In the genomic region with DNA sequence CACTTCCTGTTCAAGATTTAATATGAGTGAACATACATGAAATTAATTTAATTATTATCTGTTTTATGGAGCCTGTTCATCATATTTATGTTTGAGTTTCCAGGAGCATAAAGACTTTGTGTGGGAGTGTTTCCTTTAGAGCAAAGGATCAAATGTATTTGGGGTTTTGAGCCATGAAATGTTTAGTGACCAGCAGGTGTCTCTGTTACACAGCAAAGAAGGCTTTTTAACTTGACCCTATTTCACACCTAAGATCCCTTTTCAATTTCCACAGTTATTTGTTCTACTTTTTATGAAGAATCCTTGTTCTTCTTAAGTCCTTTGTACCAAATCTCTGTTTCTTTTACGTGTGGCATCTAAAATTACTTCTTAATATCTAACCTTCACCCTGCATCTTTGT, we compare ENCODE assay signal across 9 mouse cellular contexts. TPM values are rescaled to one million over a fixed set of nuclear protein-coding genes. Genes with fewer than 3 reads are reported as not detected.
A peak's percentile ranks its signal among the peaks of the same experiment; 100 is the strongest.
DNase-seq lines count a peak whose midpoint lies in the region; ATAC-seq and TF ChIP-seq lines count a peak whose summit lies in the region.
"Had no signal": no experiment of that assay in that cellular context is flagged by ENCODE, and none has a peak within 500 bp of the region (broad histone marks: within the 10 kb centered on the region; RNA-seq: fewer than 3 reads in every experiment).

No protein-coding gene starts in this region.

- ATAC-seq in intestine, postnatal 0 days: no peak
- no peak for ATAC-seq in intestine, embryonic 15.5 days
- ATAC-seq in midbrain, embryonic 15.5 days (replicated peaks): no peak

- TF ChIP-seq CTCF in intestine, postnatal 0 days (IDR thresholded peaks at IDR 0.05; ENCODE audit: low read depth): peak; percentile 79

- no peaks in the 10 kb centered on the region for H3K9me3 ChIP-seq in intestine, postnatal 0 days (ENCODE audit: control insufficient read depth)
- H3K9me3 ChIP-seq in intestine, embryonic 15.5 days: no peaks in the 10 kb centered on the region
- H3K9me3 ChIP-seq in midbrain, embryonic 15.5 days: no peaks in the 10 kb centered on the region

- H3K9ac ChIP-seq in intestine, postnatal 0 days (ENCODE audit: low read depth, low read length): no peak overlapping the region
- H3K9ac ChIP-seq in intestine, embryonic 15.5 days: no peak overlapping the region
- no peak overlapping the region for H3K9ac ChIP-seq in midbrain, embryonic 15.5 days

- no peaks in the 10 kb centered on the region for H3K4me1 ChIP-seq in intestine, postnatal 0 days (replicated peaks; ENCODE audit: control insufficient read depth, insufficient read depth, low read length)
- H3K4me1 ChIP-seq in intestine, embryonic 15.5 days (replicated peaks): no peaks in the 10 kb centered on the region
- no peaks in the 10 kb centered on the region for H3K4me1 ChIP-seq in midbrain, embryonic 15.5 days

- DNase-seq in B cell, adult 2 months: peak; percentile 18 to 21
- peak; percentile 33 for DNase-seq in NIH3T3 (ENCODE audit: low read depth)
- peak; percentile 20 for DNase-seq in hindlimb bud, embryonic 11.5 days (ENCODE audit: extremely low spot score, low read depth, low spot score)
- DNase-seq in urinary bladder, postnatal 36 days (ENCODE audit: low spot score in 2 of 2): no peak
- DNase-seq in urinary bladder, adult 18-20 months (ENCODE audit: low spot score in 2 of 2): no peak
- DNase-seq: kidney, adult 18-20 months had no signal

- H3K4me3 ChIP-seq in intestine, postnatal 0 days (ENCODE audit: low read depth, low read length): no peak overlapping the region
- no peak overlapping the region for H3K4me3 ChIP-seq in intestine, embryonic 15.5 days (replicated peaks)
- H3K4me3 ChIP-seq in midbrain, embryonic 15.5 days: no peak overlapping the region

- no peaks in the 10 kb centered on the region for H3K27me3 ChIP-seq in intestine, postnatal 0 days (replicated peaks; ENCODE audit: control insufficient read depth, insufficient read depth, low read length)
- H3K27me3 ChIP-seq in intestine, embryonic 15.5 days (replicated peaks): no peaks in the 10 kb centered on the region
- no peaks in the 10 kb centered on the region for H3K27me3 ChIP-seq in midbrain, embryonic 15.5 days (replicated peaks)

- no peaks in the 10 kb centered on the region for H3K36me3 ChIP-seq in intestine, postnatal 0 days (ENCODE audit: control insufficient read depth, insufficient read depth)
- no peaks in the 10 kb centered on the region for H3K36me3 ChIP-seq in intestine, embryonic 15.5 days
- no peaks in the 10 kb centered on the region for H3K36me3 ChIP-seq in midbrain, embryonic 15.5 days (replicated peaks)

- no peak overlapping the region for H3K4me2 ChIP-seq in intestine, postnatal 0 days (replicated peaks; ENCODE audit: low read depth)
- H3K4me2 ChIP-seq in intestine, embryonic 15.5 days (replicated peaks): no peak overlapping the region
- no peak overlapping the region for H3K4me2 ChIP-seq in midbrain, embryonic 15.5 days

- WGBS in intestine, postnatal 0 days: 48% methylated on average over 1 of the region's 1 CpGs
- 36% methylated on average over 1 of the region's 1 CpGs for WGBS in intestine, embryonic 15.5 days
- 28% methylated on average over 1 of the region's 1 CpGs for WGBS in midbrain, embryonic 15.5 days

- no peak overlapping the region for H3K27ac ChIP-seq in intestine, postnatal 0 days (ENCODE audit: low read depth, low read length)
- no peak overlapping the region for H3K27ac ChIP-seq in intestine, embryonic 15.5 days
- H3K27ac ChIP-seq in midbrain, embryonic 15.5 days: no peak overlapping the region

RNA-seq across cellular contexts. Expression of a gene that starts 12.4 kb away (rescaled TPM):
- polyA plus RNA-seq in intestine, postnatal 0 days (2015; fragmentation: Nextera tagmentation; extraction: Ambion mirVana): 11.7 and 12.7 TPM in 2 replicates
- 22.5 and 25.6 TPM in 2 replicates for polyA plus RNA-seq in intestine, embryonic 15.5 days (2015; fragmentation: Nextera tagmentation; extraction: Ambion mirVana)
- polyA plus RNA-seq in midbrain, embryonic 15.5 days (2015; fragmentation: Nextera tagmentation; extraction: Ambion mirVana): 38.8 and 42.6 TPM in 2 replicates

Comparison
In these comparisons a context has a peak if more than half of its experiments do, and no peak if none do; other contexts are left out.
1. DNase-seq: peak in B cell, adult 2 months (2 of 2), NIH3T3 (single experiment) and hindlimb bud, embryonic 11.5 days (single experiment); none in urinary bladder, postnatal 36 days (0 of 2) and urinary bladder, adult 18-20 months (0 of 2).